Comparison of ENCODE assay signal across 9 mouse cellular contexts in the genomic region with DNA sequence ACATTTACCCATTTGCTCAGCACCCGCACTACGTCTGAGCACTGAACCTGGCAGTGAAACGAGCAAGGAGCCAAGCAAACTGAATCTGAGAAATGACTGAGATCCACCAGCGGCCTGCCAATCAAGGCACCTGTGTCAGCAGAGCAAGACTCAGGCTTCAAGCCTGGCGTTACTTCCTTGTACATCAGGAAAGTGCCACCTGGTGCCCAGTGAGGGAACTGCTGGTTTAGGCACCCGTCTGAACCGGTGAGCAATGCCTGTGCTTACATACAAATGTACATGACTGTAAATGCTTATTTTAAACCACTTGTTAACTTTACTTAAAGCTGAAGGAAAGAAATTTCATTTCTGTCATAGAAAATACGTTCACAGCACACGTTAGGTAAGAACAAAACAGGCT. TPM values are rescaled to one million over a fixed set of nuclear protein-coding genes. Genes with fewer than 3 reads are reported as not detected.
A peak's percentile ranks its signal among the peaks of the same experiment; 100 is the strongest.
DNase-seq lines count a peak whose midpoint lies in the region; ATAC-seq and TF ChIP-seq lines count a peak whose summit lies in the region.
"Had no signal": no experiment of that assay in that cellular context is flagged by ENCODE, and none has a peak within 500 bp of the region (broad histone marks: within the 10 kb centered on the region; RNA-seq: fewer than 3 reads in every experiment).

No protein-coding gene starts in this region.

- TF ChIP-seq POLR2A in ES-Bruce4 (IDR thresholded peaks at IDR 0.05; ENCODE audit: insufficient read depth, low read length) = no peak

- peak; percentile 90 for TF ChIP-seq CTCF in ES-Bruce4 (IDR thresholded peaks at IDR 0.05; ENCODE audit: low read depth, low read length)
- peak; percentile 94 for TF ChIP-seq CTCF in lung, postnatal 0 days (IDR thresholded peaks at IDR 0.05)

- ATAC-seq in embryonic facial prominence, embryonic 11.5 days (replicated peaks; ENCODE audit: insufficient number of reproducible peaks, low FRiP score, low TSS enrichment, low read depth) = no peak
- peak; percentile 77 for ATAC-seq in lung, postnatal 0 days

- no peak overlapping the region for H3K4me3 ChIP-seq in ES-Bruce4 (ENCODE audit: low read depth, low read length)
- H3K4me3 ChIP-seq in embryonic facial prominence, embryonic 11.5 days (ENCODE audit: low read depth, low read length) = no peak overlapping the region
- H3K4me3 ChIP-seq in heart, embryonic 10.5 days = no peak overlapping the region
- no peak overlapping the region for H3K4me3 ChIP-seq in lung, postnatal 0 days (ENCODE audit: low read depth, low read length)
- H3K4me3 ChIP-seq: midbrain, embryonic 12.5 days had no signal

- H3K9me3 ChIP-seq in ES-Bruce4 (replicated peaks; ENCODE audit: control insufficient read depth, insufficient read depth, low read length, poor library complexity, severe bottlenecking) = no peaks in the 10 kb centered on the region
- H3K9me3 ChIP-seq in embryonic facial prominence, embryonic 11.5 days (replicated peaks; ENCODE audit: control insufficient read depth, low read length) = no peaks in the 10 kb centered on the region
- no peaks in the 10 kb centered on the region for H3K9me3 ChIP-seq in heart, embryonic 10.5 days
- H3K9me3 ChIP-seq in lung, postnatal 0 days (ENCODE audit: low read length) = no peaks in the 10 kb centered on the region
- H3K9me3 ChIP-seq: midbrain, embryonic 12.5 days had no signal

- peak; percentile 90 for DNase-seq in adrenal gland, postnatal 14 days
- DNase-seq in embryonic facial prominence, embryonic 11.5 days (ENCODE audit: low spot score) = peak; percentile 92
- DNase-seq in heart, embryonic 10.5 days (ENCODE audit: low spot score) = peak; percentile 89
- DNase-seq in layer of hippocampus, adult 11-12 months (ENCODE audit: low spot score) = peak; percentile 85
- DNase-seq in lung, postnatal 0 days (ENCODE audit: low spot score) = peak; percentile 86
- DNase-seq in right cerebral cortex, adult 2 months (ENCODE audit: low spot score in 2 of 2) = peak; percentile 85 to 87
- peak; percentile 68 for DNase-seq in urinary bladder, adult 2 months (ENCODE audit: low spot score)

- no peak overlapping the region for H3K4me2 ChIP-seq in embryonic facial prominence, embryonic 11.5 days (ENCODE audit: low read depth, low read length)
- H3K4me2 ChIP-seq in lung, postnatal 0 days (replicated peaks; ENCODE audit: low read depth, low read length) = no peak overlapping the region
- H3K4me2 ChIP-seq: midbrain, embryonic 12.5 days had no signal

- peak; percentile 37; the same call in 1 of the 2 replicates for TF ChIP-seq EP300 in ES-Bruce4 (IDR thresholded peaks at IDR 0.05; ENCODE audit: insufficient read depth, low read depth, low read length)
- no peak for TF ChIP-seq EP300 in lung, postnatal 0 days (IDR thresholded peaks at IDR 0.05)

- no peaks in the 10 kb centered on the region for H3K36me3 ChIP-seq in ES-Bruce4 (ENCODE audit: control insufficient read depth, insufficient read depth, low read length, poor library complexity, severe bottlenecking)
- no peaks in the 10 kb centered on the region for H3K36me3 ChIP-seq in embryonic facial prominence, embryonic 11.5 days (replicated peaks; ENCODE audit: control insufficient read depth, insufficient read depth, low read depth, low read length)
- no peaks in the 10 kb centered on the region for H3K36me3 ChIP-seq in heart, embryonic 10.5 days
- H3K36me3 ChIP-seq in lung, postnatal 0 days (ENCODE audit: insufficient read depth, low read length) = no peaks in the 10 kb centered on the region
- H3K36me3 ChIP-seq: midbrain, embryonic 12.5 days had no signal

- no peak overlapping the region for H3K9ac ChIP-seq in ES-Bruce4 (ENCODE audit: low read depth, poor library complexity, severe bottlenecking)
- no peak overlapping the region for H3K9ac ChIP-seq in embryonic facial prominence, embryonic 11.5 days (replicated peaks; ENCODE audit: low read length)
- H3K9ac ChIP-seq in lung, postnatal 0 days (replicated peaks; ENCODE audit: low read depth) = no peak overlapping the region
- H3K9ac ChIP-seq: midbrain, embryonic 12.5 days had no signal

- WGBS in embryonic facial prominence, embryonic 11.5 days = 24% methylated on average over 9 of the region's 9 CpGs
- 24% methylated on average over 9 of the region's 9 CpGs for WGBS in heart, embryonic 10.5 days
- 26% methylated on average over 9 of the region's 9 CpGs for WGBS in lung, postnatal 0 days

- no peak overlapping the region for H3K27ac ChIP-seq in ES-Bruce4 (ENCODE audit: insufficient read depth, low read length)
- no peak overlapping the region for H3K27ac ChIP-seq in embryonic facial prominence, embryonic 11.5 days (replicated peaks; ENCODE audit: low read depth, low read length)
- H3K27ac ChIP-seq in heart, embryonic 10.5 days = no peak overlapping the region
- no peak overlapping the region for H3K27ac ChIP-seq in lung, postnatal 0 days (ENCODE audit: low read length)
- H3K27ac ChIP-seq: midbrain, embryonic 12.5 days had no signal

- peaks cover 8% of the 10 kb centered on the region for H3K4me1 ChIP-seq in ES-Bruce4 (ENCODE audit: control insufficient read depth, insufficient read depth, low read length)
- H3K4me1 ChIP-seq in embryonic facial prominence, embryonic 11.5 days (ENCODE audit: control insufficient read depth, insufficient read depth, low read length) = peaks cover 2% of the 10 kb centered on the region
- peaks cover 33% of the 10 kb centered on the region for H3K4me1 ChIP-seq in heart, embryonic 10.5 days
- no peaks in the 10 kb centered on the region for H3K4me1 ChIP-seq in lung, postnatal 0 days (ENCODE audit: insufficient read depth, low read depth, low read length)

- no peaks in the 10 kb centered on the region for H3K27me3 ChIP-seq in ES-Bruce4 (ENCODE audit: control insufficient read depth, insufficient read depth, low read length, poor library complexity, severe bottlenecking)
- no peaks in the 10 kb centered on the region for H3K27me3 ChIP-seq in embryonic facial prominence, embryonic 11.5 days (ENCODE audit: control insufficient read depth, insufficient read depth, low read length)
- H3K27me3 ChIP-seq in heart, embryonic 10.5 days (ENCODE audit: insufficient read depth, poor library complexity, severe bottlenecking) = 0 out of 2 replicates have a peak, but pooled peaks cover 8% of the 10 kb centered on the region
- H3K27me3 ChIP-seq in lung, postnatal 0 days (replicated peaks; ENCODE audit: insufficient read depth, low read length) = no peaks in the 10 kb centered on the region
- H3K27me3 ChIP-seq: midbrain, embryonic 12.5 days had no signal

RNA-seq across cellular contexts. Expression of gene Foxj1, which starts 32.9 kb away (rescaled TPM):
- 11.7 and 12.3 TPM in 2 replicates for polyA plus RNA-seq in ES-Bruce4 (2011; ENCODE audit: insufficient read depth, insufficient read length, low read depth, missing spikeins)
- 0.23 and 0.30 TPM in 2 replicates for total RNA-seq in adrenal gland, postnatal 14 days (2021)
- polyA plus RNA-seq in embryonic facial prominence, embryonic 11.5 days (2014; fragmentation: Nextera tagmentation; extraction: Ambion mirVana) = 0.43 and 0.79 TPM in 2 replicates
- polyA plus RNA-seq in heart, embryonic 10.5 days (2016; fragmentation: Nextera tagmentation; extraction: Ambion mirVana) = 0.31 and 0.74 TPM in 2 replicates
- 39.8 and 44.9 TPM in 2 replicates for polyA plus RNA-seq in lung, postnatal 0 days (2015; fragmentation: Nextera tagmentation; extraction: Ambion mirVana)
- polyA plus RNA-seq in urinary bladder, adult 2 months (2012; rRNA removed) = 0.24 and 0.34 TPM in 2 replicates

RNA-seq across cellular contexts. Expression of gene Rnf157, which starts 44.7 kb away (rescaled TPM):
- 23.1 and 31.8 TPM in 2 replicates for polyA plus RNA-seq in ES-Bruce4 (2011; ENCODE audit: insufficient read depth, insufficient read length, low read depth, missing spikeins)
- total RNA-seq in adrenal gland, postnatal 14 days (2021) = 8.6 and 10.1 TPM in 2 replicates
- 15.8 and 15.9 TPM in 2 replicates for polyA plus RNA-seq in embryonic facial prominence, embryonic 11.5 days (2014; fragmentation: Nextera tagmentation; extraction: Ambion mirVana)
- 7.3 and 8.5 TPM in 2 replicates for polyA plus RNA-seq in heart, embryonic 10.5 days (2016; fragmentation: Nextera tagmentation; extraction: Ambion mirVana)
- polyA plus RNA-seq in lung, postnatal 0 days (2015; fragmentation: Nextera tagmentation; extraction: Ambion mirVana) = 1.4 and 1.8 TPM in 2 replicates
- 5.0 and 8.3 TPM in 2 replicates for polyA plus RNA-seq in urinary bladder, adult 2 months (2012; rRNA removed)
